Mouse (Mus musculus) stomach, embryonic 15.5 days (tissue): ENCODE data around the gene Rgn. TPM values are rescaled to one million over a fixed set of nuclear protein-coding genes. Genes with fewer than 3 reads are reported as not detected.

ENCODE experiments used
- ATAC-seq: fragments of 200-750 bp; cut with Nextera tagmentation; 2 replicates; pipeline ENCODE4 v1.8.0; 2017; ENCODE audit warnings: low read depth, moderate number of reproducible peaks, moderate TSS enrichment; ENCODE audit not compliant: insufficient read depth, low FRiP score
- H3K27ac ChIP-seq: fragments of 300-500 bp; sonication (generic); 2 replicates; pipeline ENCODE4 v1.5.1; 2015; ENCODE audit warnings: mild to moderate bottlenecking, inconsistent platforms
- H3K27me3 ChIP-seq: fragments of 300-500 bp; sonication (generic); replicated peaks from 2 replicates; pipeline ENCODE4 v1.6.1; 2015; ENCODE audit warnings: inconsistent platforms
- H3K36me3 ChIP-seq: fragments of 300-500 bp; sonication (generic); 2 replicates; pipeline ENCODE4 v1.6.1; 2015; ENCODE audit warnings: inconsistent platforms
- H3K4me1 ChIP-seq: fragments of 300-500 bp; sonication (generic); 2 replicates; pipeline ENCODE4 v1.6.1; 2015; ENCODE audit warnings: inconsistent platforms
- H3K4me2 ChIP-seq: fragments of 300-500 bp; sonication (generic); 2 replicates; pipeline ENCODE4 v1.6.1; 2015; ENCODE audit warnings: mild to moderate bottlenecking, inconsistent platforms
- H3K4me3 ChIP-seq: fragments of 300-500 bp; sonication (generic); replicated peaks from 2 replicates; pipeline ENCODE4 v1.5.1; 2015; ENCODE audit warnings: inconsistent platforms
- H3K9ac ChIP-seq: fragments of 300-500 bp; sonication (generic); 2 replicates; pipeline ENCODE4 v1.6.1; 2015; ENCODE audit warnings: inconsistent platforms
- H3K9me3 ChIP-seq: fragments of 300-500 bp; sonication (generic); 2 replicates; pipeline ENCODE4 v1.6.1; 2016; ENCODE audit warnings: inconsistent platforms
- WGBS: fragments of 180-500 bp; shearing (Covaris S2); methylation state at CpG from one replicate; pipeline ENCODE4 v1.1.7; 2015; 5-methylcytosine and 5-hydroxymethylcytosine counted together
- polyA plus RNA-seq: library from polyadenylated mRNA; unstranded; fragments of >200 nt; fragmentation: Nextera tagmentation; extraction: Ambion mirVana; gene quantifications from 2 replicates; pipeline ENCODE4 v1.2.1, GENCODE M21; 2015

Gene Rgn
- polyA plus RNA-seq, 1 experiment from 2014 or later, result 20.9 TPM

DNA sequence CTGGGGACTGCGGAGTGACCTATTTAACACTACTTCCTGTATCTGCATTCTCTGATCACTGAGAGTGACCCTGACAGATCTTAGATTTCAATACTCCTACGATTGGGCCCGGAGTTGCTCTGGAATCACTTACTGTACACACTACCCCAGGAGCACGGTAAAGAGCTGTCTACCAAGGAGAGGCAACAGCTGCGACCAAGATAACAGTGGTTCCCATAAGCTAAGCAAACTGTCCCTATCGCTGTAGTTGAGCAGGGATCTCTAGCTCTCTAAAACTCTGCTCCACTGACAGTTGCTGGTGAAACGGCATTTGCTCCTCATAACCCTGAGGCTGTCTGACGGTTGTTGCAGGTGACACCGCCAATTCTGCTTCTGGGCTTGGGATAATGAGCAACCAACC, 23.1 kb downstream of the Rgn start:
- Histone ChIP-seq H3K27ac (no peak overlapping the region), H3K9ac (no peak overlapping the region), H3K4me1 (no peaks in the 10 kb centered on the region), H3K27me3 (no peaks in the 10 kb centered on the region), H3K4me3 (no peak overlapping the region), H3K4me2 (no peak overlapping the region), H3K36me3 (no peaks in the 10 kb centered on the region), H3K9me3 (no peaks in the 10 kb centered on the region)
- WGBS, result 68% methylated on average over 9 of the region's 9 CpGs
- no peak for ATAC-seq

DNA sequence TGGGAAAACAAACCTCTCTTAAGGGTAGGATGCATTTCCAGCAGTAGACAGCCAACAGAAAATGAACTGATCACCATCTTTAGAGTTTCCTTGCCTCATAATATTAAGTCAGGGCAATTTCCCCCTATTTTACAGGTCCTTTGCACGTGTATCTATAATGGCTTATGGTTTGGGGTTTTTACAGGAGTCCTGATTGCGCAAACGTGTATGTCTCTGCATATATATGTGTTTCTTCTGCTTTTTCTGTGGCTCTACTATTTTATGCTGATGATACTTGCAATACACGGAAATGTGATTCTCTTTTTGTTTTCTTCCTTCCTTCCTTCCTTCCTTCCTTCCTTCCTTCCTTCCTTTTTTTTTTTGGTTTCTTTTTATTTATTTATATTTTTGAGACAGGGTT, 24.3 kb downstream of the Rgn start:
- Histone ChIP-seq H3K4me2 (no peak overlapping the region), H3K4me1 (no peaks in the 10 kb centered on the region), H3K27ac (no peak overlapping the region), H3K36me3 (no peaks in the 10 kb centered on the region), H3K9me3 (no peaks in the 10 kb centered on the region), H3K27me3 (no peaks in the 10 kb centered on the region), H3K4me3 (no peak overlapping the region), H3K9ac (no peak overlapping the region)
- 76% methylated on average over 4 of the region's 4 CpGs for WGBS
- ATAC-seq, result no peak

DNA sequence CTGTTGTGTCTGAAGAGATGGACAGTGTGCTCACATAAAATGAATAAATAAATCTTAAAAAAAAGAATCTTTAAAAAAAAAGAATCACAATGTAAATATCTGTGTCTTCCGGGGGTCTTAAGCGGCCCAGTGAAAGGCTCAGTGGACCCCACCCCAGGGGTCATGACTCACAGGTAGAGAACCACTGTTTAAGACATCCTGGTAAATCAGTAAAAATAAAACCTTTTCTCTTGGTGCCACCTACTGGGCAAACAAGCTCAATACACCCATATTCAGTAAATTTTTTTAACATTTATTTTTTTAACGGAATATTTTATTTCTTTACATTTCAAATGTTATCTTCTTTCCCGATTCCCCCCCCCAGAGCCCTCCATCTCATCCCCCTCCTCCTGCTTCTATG, 38.4 kb downstream of the Rgn start:
- H3K9me3 ChIP-seq, result no peaks in the 10 kb centered on the region
- no peak overlapping the region for H3K4me2 ChIP-seq
- no peak overlapping the region for H3K27ac ChIP-seq
- no peaks in the 10 kb centered on the region for H3K4me1 ChIP-seq
- ATAC-seq, result no peak
- no peaks in the 10 kb centered on the region for H3K36me3 ChIP-seq
- WGBS, result 15% methylated on average over 4 of the region's 4 CpGs
- no peak overlapping the region for H3K9ac ChIP-seq
- no peaks in the 10 kb centered on the region for H3K27me3 ChIP-seq
- H3K4me3 ChIP-seq, result no peak overlapping the region

DNA sequence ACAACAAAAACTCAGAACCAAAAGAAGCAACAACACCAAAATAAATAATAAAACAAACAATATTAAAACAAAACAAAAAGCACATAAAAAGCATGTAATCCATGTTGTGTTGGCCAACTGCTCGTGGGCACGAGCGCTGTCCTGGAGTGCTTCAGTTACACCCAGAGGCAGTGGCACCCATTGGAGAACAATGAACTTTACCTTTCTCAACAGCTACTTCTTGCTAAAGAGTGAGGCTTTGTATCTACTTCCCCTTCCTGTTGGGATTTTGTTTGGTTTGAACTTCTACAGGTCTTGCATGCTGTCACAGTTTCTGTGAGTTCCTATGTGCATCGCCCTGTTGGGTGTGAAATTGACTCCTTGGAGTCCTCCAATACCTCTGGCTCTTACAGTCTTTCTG, 58.9 kb downstream of the Rgn start:
- H3K27me3 ChIP-seq, result no peaks in the 10 kb centered on the region
- no peaks in the 10 kb centered on the region for H3K9me3 ChIP-seq
- H3K27ac ChIP-seq, result no peak overlapping the region
- no peaks in the 10 kb centered on the region for H3K4me1 ChIP-seq
- no peaks in the 10 kb centered on the region for H3K36me3 ChIP-seq
- no peak for ATAC-seq
- H3K4me3 ChIP-seq, result no peak overlapping the region
- no peak overlapping the region for H3K9ac ChIP-seq
- WGBS, result 84% methylated on average over 4 of the region's 4 CpGs
- no peak overlapping the region for H3K4me2 ChIP-seq

Other genes with a start within 250 kb of the Rgn start
- gene Rp2, start 185.3 kb upstream of the Rgn start, polyA plus RNA-seq, result 19.2 and 21.9 TPM in 2 replicates
- gene Jade3, start 124.1 kb upstream of the Rgn start, polyA plus RNA-seq, result 6.5 and 7.9 TPM in 2 replicates
- 56.3 and 57.8 TPM in 2 replicates for gene Rbm10, start 67.7 kb downstream of the Rgn start, polyA plus RNA-seq
- gene Ndufb11, start 67.8 kb downstream of the Rgn start, polyA plus RNA-seq, result 250 and 251 TPM in 2 replicates
- gene Uba1, start 108.5 kb downstream of the Rgn start, polyA plus RNA-seq, result 169 and 189 TPM in 2 replicates
- gene Cdk16, start 138.2 kb downstream of the Rgn start, polyA plus RNA-seq, result 101 and 114 TPM in 2 replicates
- gene Usp11, start 154.1 kb downstream of the Rgn start, polyA plus RNA-seq, result 27.6 and 29.4 TPM in 2 replicates
- 98.8 and 116 TPM in 2 replicates for gene Araf, start 248.0 kb downstream of the Rgn start, polyA plus RNA-seq